Mouse (Mus musculus): ENCODE results near the gene Eif2d.

Gene Eif2d

GRCm38 (mm10) chr1:131153018-131153629, at the start of gene Eif2d:
TSS of gene Eif2d (plus strand) at chr1:131153181.
- DNase-seq (ENCODE audit: low spot score in 2 of 2), result peak; percentile 86 to 90

- no peak for DNase-seq (ENCODE audit: low spot score in 2 of 2)
Observed at GRCm38 (mm10) chr1:131103776-131104424, 49.1 kb upstream of the Eif2d start.

- DNase-seq (ENCODE audit: low spot score in 2 of 2), result no peak
Observed at GRCm38 (mm10) chr1:131107575-131108308, 45.2 kb upstream of the Eif2d start.

GRCm38 (mm10) chr1:131110525-131111106, 42.4 kb upstream of the Eif2d start:
- DNase-seq (ENCODE audit: low spot score in 2 of 2), result peak in 1 of 2 experiments; percentile 21

- no peak for DNase-seq (ENCODE audit: low spot score in 2 of 2)
Observed at GRCm38 (mm10) chr1:131112576-131112975, 40.4 kb upstream of the Eif2d start.

GRCm38 (mm10) chr1:131115932-131116331, 37.0 kb upstream of the Eif2d start:
- DNase-seq (ENCODE audit: low spot score in 2 of 2), result peak; percentile 76 to 79

- DNase-seq (ENCODE audit: low spot score in 2 of 2), result peak; percentile 83 to 86
Observed at GRCm38 (mm10) chr1:131116430-131117011, 36.5 kb upstream of the Eif2d start.

- DNase-seq (ENCODE audit: low spot score in 2 of 2), result peak; percentile 52 to 60
Observed at GRCm38 (mm10) chr1:131118530-131118929, 34.5 kb upstream of the Eif2d start.

GRCm38 (mm10) chr1:131119026-131119425, 34.0 kb upstream of the Eif2d start:
- DNase-seq (ENCODE audit: low spot score in 2 of 2), result no peak

- DNase-seq (ENCODE audit: low spot score in 2 of 2), result no peak
Observed at GRCm38 (mm10) chr1:131121987-131122386, 31.0 kb upstream of the Eif2d start.

- DNase-seq (ENCODE audit: low spot score in 2 of 2), result no peak
Observed at GRCm38 (mm10) chr1:131123522-131124265, 29.3 kb upstream of the Eif2d start.

GRCm38 (mm10) chr1:131125987-131126744, 26.8 kb upstream of the Eif2d start:
- DNase-seq (ENCODE audit: low spot score in 2 of 2), result peak; percentile 69 to 75

- DNase-seq (ENCODE audit: low spot score in 2 of 2), result no peak
Observed at GRCm38 (mm10) chr1:131134231-131134630, 18.8 kb upstream of the Eif2d start.

- DNase-seq (ENCODE audit: low spot score in 2 of 2), result no peak
Observed at GRCm38 (mm10) chr1:131134942-131135522, 17.9 kb upstream of the Eif2d start.

- no peak for DNase-seq (ENCODE audit: low spot score in 2 of 2)
Observed at GRCm38 (mm10) chr1:131135960-131136629, 16.9 kb upstream of the Eif2d start.

GRCm38 (mm10) chr1:131137111-131137510, 15.9 kb upstream of the Eif2d start:
- no peak for DNase-seq (ENCODE audit: low spot score in 2 of 2)

- DNase-seq (ENCODE audit: low spot score in 2 of 2), result peak in 1 of 2 experiments; percentile 32
Observed at GRCm38 (mm10) chr1:131137717-131138118, 15.3 kb upstream of the Eif2d start.

- DNase-seq (ENCODE audit: low spot score in 2 of 2), result peak; percentile 89
Observed at GRCm38 (mm10) chr1:131138191-131139016, 14.6 kb upstream of the Eif2d start, which contains the start of gene Dyrk3. TSS of gene Dyrk3 (minus strand) at chr1:131138340.

Data from right cerebral cortex, adult 2 months (tissue).